Mouse (Mus musculus) liver, embryonic 14.5 days (tissue): ENCODE data around the gene Mettl7b. TPM values are rescaled to one million over a fixed set of nuclear protein-coding genes. Genes with fewer than 3 reads are reported as not detected.

ENCODE experiments used
- ATAC-seq: fragments of 200-750 bp; cut with Nextera tagmentation; 2 replicates; pipeline ENCODE4 v1.8.0; 2017; ENCODE audit warnings: moderate number of reproducible peaks, mild to moderate bottlenecking, moderate library complexity; ENCODE audit not compliant: insufficient read depth
- DNase-seq, 3 experiments: peaks; one replicate each; pipeline ENCODE4 v3.0.0-alpha.2; 2012 to 2013; ENCODE audit warnings: low read depth in 3 of 3, low spot score in 3 of 3
- H3K27ac ChIP-seq: fragments of 300-500 bp; sonication (generic); 2 replicates; pipeline ENCODE4 v1.5.1; 2014; ENCODE audit warnings: moderate library complexity, mild to moderate bottlenecking, control low read depth, inconsistent platforms
- H3K27me3 ChIP-seq: fragments of 300-500 bp; sonication (generic); 2 replicates; pipeline ENCODE4 v1.6.1; 2014; ENCODE audit warnings: mild to moderate bottlenecking, low read length, moderate library complexity; ENCODE audit not compliant: control insufficient read depth, insufficient read depth
- H3K36me3 ChIP-seq: fragments of 300-500 bp; sonication (generic); replicated peaks from 2 replicates; pipeline ENCODE4 v1.6.1; 2014; ENCODE audit warnings: low read depth; ENCODE audit not compliant: control insufficient read depth, insufficient read depth
- H3K4me1 ChIP-seq, 2 experiments: fragments of 200-500 bp in 1 of 2; fragments of 300-500 bp in 1 of 2; sonication (generic) in 1 of 2; replicated peaks; 2 replicates each; pipeline ENCODE4 v1.6.1; 2012 to 2014; ENCODE audit warnings: antibody characterized with exemption in 1 of 2, inconsistent platforms in 1 of 2, low read length in 1 of 2; ENCODE audit not compliant: control insufficient read depth in 2 of 2, insufficient read depth in 2 of 2
- H3K4me2 ChIP-seq: fragments of 300-500 bp; sonication (generic); 2 replicates; pipeline ENCODE4 v1.6.1; 2014; ENCODE audit warnings: low read depth, mild to moderate bottlenecking, control low read depth, moderate library complexity
- H3K4me3 ChIP-seq, 2 experiments: fragments of 200-500 bp in 1 of 2; fragments of 300-500 bp in 1 of 2; sonication (generic) in 1 of 2; 2 replicates each; pipeline ENCODE4 v1.5.1; 2012 to 2014; ENCODE audit warnings: low read depth in 2 of 2, low read length in 2 of 2, mild to moderate bottlenecking in 2 of 2, control low read depth in 1 of 2, inconsistent platforms in 1 of 2, moderate library complexity in 1 of 2; ENCODE audit not compliant: insufficient read depth in 1 of 2
- H3K9ac ChIP-seq: fragments of 300-500 bp; sonication (generic); replicated peaks from 2 replicates; pipeline ENCODE4 v1.6.1; 2014; ENCODE audit warnings: mild to moderate bottlenecking, control low read depth, moderate library complexity
- H3K9me3 ChIP-seq: fragments of 300-500 bp; sonication (generic); 2 replicates; pipeline ENCODE4 v1.6.1; 2016; ENCODE audit warnings: low read length, mixed read lengths; ENCODE audit not compliant: control insufficient read depth
- CTCF ChIP-seq: IDR thresholded peaks from 2 replicates; pipeline ENCODE4 v1.5.1; 2016; ENCODE audit warnings: antibody characterized with exemption, low read depth, control low read depth
- EP300 ChIP-seq: IDR thresholded peaks from 2 replicates; pipeline ENCODE4 v1.6.1; 2016; ENCODE audit warnings: antibody characterized with exemption, low read depth
- WGBS: fragments of 180-500 bp; shearing (Covaris S2); extraction: QIAGEN DNeasy Blood & Tissue Kit; methylation state at CpG from one replicate; pipeline ENCODE4 v1.1.7; 2014; ENCODE audit not compliant: insufficient replicate concordance; 5-methylcytosine and 5-hydroxymethylcytosine counted together
- polyA plus RNA-seq, 2 experiments: library from polyadenylated mRNA; depleted of rRNA in 1 of 2; stranded (reverse) in 1 of 2; unstranded in 1 of 2; fragments of >200 nt; fragmentation: Nextera tagmentation in 1 of 2; extraction: Ambion mirVana in 1 of 2; gene quantifications; 2 replicates each; pipeline versions ENCODE4 v1.2.1 to v1.2.3; 2012 to 2014

The Mettl7b gene
- polyA plus RNA-seq, 2 experiments: not detected

DNA sequence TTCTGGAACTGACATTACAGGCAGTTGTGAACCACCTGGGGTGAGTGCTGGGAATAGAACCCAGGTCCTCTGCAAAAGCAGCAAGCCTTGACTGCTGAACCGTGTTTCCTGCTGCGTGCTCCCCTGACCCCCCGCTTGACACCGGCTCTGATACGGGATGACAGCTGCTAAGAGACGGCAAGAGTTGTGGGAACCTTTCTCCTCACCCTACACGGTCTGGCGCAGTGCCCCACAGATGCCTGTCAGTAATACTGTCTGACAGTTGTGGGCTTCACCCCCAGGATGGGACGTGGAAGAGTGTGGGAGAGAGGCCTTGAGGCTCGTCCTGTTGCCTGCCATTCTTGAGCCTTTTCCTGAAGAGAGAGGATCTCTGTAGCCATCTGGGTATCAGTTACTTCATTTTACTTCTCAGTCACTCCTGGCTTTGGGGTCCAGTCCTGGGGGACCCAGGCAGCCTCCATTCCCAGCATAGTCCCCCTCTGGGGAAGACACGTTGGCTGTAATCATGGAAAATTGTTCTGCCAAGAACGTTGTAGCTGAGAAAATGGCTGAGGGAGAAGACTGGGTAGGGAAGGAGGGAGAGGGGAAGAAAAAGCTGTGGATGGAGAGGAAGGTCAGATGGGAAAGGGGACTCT, 22.9 kb downstream of the Mettl7b start:
- H3K9me3 ChIP-seq: no peaks in the 10 kb centered on the region
- no peak overlapping the region for H3K4me3 ChIP-seq
- H3K36me3 ChIP-seq: no peaks in the 10 kb centered on the region
- no peak overlapping the region for H3K4me2 ChIP-seq
- 58% methylated on average over 12 of the region's 12 CpGs for WGBS
- DNase-seq (no peak), ATAC-seq (no peak)
- H3K27me3 ChIP-seq: peaks cover 34% of the 10 kb centered on the region
- TF ChIP-seq EP300 (no peak), CTCF (no peak)
- no peak overlapping the region for H3K27ac ChIP-seq
- H3K9ac ChIP-seq: no peak overlapping the region
- H3K4me1 ChIP-seq: no peaks in the 10 kb centered on the region

DNA sequence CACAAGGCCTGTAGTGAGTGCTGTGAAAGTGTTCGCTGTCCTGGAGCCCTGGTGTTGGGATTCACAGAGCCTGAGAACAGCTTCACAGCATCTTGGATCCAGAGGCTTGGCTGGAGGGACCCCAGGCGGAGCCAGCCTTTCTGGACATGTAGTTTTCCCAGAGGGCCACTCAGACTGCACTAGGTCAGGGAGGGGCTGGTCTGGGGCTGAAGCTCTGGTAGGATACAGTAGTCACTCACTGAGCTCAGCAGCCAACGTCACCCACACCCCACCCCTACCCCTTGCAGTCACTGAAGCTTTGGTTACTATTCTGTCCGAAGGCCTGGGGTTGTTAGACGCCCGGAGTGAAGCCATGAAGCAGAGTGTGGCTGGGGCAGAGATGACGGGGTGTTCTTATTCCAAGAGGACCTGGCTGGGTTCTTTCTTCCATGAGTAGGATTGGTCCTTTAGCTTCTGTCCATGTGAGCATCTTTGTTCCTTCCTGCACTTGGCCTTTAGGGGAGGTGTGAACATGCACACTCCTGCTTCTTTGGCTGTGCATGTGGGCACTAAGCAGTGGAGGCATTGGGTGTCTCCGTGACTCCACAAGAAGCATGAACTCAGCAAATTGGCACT, 24.9 kb downstream of the Mettl7b start:
- no peak for ATAC-seq
- TF ChIP-seq CTCF: no peak
- no peak for TF ChIP-seq EP300

DNA sequence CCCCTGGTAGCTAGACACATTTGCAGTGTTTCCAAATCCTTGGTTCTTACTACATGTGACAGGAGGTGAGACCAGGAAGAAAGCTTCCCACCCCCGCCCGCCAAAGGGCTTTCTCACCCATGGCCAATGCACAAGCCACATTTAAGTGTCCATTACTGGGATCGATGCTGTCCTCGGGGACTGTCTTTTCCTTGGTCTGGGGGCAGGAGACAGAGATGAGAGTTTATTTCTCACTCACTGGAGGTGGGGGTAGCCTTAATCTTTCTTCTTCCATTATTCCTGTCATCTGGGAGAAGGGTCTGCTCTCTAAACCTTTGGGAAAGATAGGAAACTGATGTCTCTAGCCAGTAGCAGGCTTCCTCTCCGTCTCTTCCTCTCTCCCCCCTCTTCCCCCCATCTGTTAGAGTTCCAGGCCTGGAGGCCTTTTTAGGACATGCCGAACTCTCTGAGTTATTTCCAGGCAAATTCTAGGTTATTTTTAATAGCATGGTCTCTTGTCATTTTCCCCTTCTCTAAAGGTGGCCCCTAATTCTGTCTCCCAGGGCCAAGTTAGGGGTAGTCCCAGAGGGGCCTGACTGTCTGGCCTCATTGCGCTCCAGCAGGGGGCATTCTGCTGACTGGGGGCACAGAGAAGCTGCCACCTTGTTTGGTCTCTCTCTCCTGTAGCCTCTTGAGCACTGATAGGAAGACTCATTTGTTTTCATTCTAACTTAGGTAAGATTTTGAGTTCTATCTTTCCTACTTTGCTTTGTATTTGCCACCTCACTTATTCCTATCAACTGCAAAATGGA, 25.6 kb downstream of the Mettl7b start:
- Histone ChIP-seq H3K9me3 (no peaks in the 10 kb centered on the region), H3K4me3 (no peak overlapping the region), H3K27ac (no peak overlapping the region), H3K36me3 (no peaks in the 10 kb centered on the region), H3K4me1 (no peaks in the 10 kb centered on the region), H3K9ac (no peak overlapping the region), H3K4me2 (no peak overlapping the region), H3K27me3 (peaks cover 52% of the 10 kb centered on the region)
- WGBS: 55% methylated on average over 7 of the region's 7 CpGs
- DNase-seq (no peak), ATAC-seq (no peak)
- TF ChIP-seq EP300: no peak
- peak; percentile 11; the same call in 1 of the 2 replicates for TF ChIP-seq CTCF

More for the DNA sequence above, 24.9 kb downstream of the Mettl7b start:
- DNase-seq: no peak
- no peak overlapping the region for H3K9ac ChIP-seq
- H3K9me3 ChIP-seq: no peaks in the 10 kb centered on the region
- no peaks in the 10 kb centered on the region for H3K4me1 ChIP-seq
- WGBS: 51% methylated on average over 8 of the region's 8 CpGs
- no peaks in the 10 kb centered on the region for H3K36me3 ChIP-seq
- no peak overlapping the region for H3K27ac ChIP-seq
- H3K27me3 ChIP-seq: peaks cover 52% of the 10 kb centered on the region
- H3K4me2 ChIP-seq: no peak overlapping the region
- H3K4me3 ChIP-seq: no peak overlapping the region

DNA sequence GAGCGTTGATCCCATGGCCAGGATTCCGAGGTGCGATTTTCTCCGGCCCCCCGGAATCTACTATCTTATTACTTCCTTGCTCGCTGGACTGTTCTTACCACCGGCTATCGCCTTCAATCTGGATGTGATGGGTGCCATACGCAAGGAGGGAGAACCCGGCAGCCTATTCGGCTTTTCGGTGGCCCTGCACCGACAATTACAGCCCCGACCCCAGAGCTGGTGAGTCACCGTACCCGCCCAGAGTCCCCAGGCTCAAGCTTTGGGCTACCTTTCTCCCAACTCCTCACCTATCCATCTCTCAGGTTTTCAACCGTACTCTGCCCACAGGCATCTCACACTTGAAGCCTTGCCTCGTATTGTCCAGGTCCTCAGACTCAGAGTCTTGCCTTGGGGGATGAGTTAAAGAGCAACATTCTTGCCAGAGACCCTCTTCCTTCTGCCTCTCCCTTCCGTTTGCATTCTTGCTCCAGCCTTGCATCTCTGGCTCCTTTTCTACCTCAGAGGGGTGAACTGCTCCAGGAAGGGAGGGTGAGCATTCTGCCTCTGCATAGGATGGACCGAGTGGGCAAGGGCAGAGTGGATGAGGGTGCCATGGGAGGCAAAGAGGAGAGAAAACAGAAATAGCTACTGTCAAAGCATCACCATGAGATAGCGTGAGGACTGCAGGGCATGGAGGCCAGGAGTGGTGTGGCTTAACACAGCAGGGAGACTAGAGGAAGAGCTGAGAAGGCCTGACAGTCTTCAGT, 26.6 kb downstream of the Mettl7b start:
- H3K4me3 ChIP-seq: peak overlapping the region in 1 of 2 experiments; percentile 15; a peak in 1 of 4 replicates
- ATAC-seq (no peak), DNase-seq (no peak)
- TF ChIP-seq CTCF (no peak), EP300 (no peak)
- H3K4me1 ChIP-seq: no peaks in the 10 kb centered on the region
- no peak overlapping the region for H3K27ac ChIP-seq
- 6% methylated on average over 21 of the region's 21 CpGs for WGBS
- peak overlapping the region; percentile 28; the same call in 1 of the 2 replicates for H3K4me2 ChIP-seq
- H3K9me3 ChIP-seq: no peaks in the 10 kb centered on the region
- peaks cover 55% of the 10 kb centered on the region for H3K27me3 ChIP-seq
- H3K9ac ChIP-seq: no peak overlapping the region
- no peaks in the 10 kb centered on the region for H3K36me3 ChIP-seq
